Mouse (Mus musculus) liver, adult 2 months (tissue): Measurements from ENCODE around the gene Prkce.

Source experiments
- CTCF ChIP-seq: fragments of 200-500 bp; IDR thresholded peaks from 2 replicates; pipeline ENCODE4 v1.5.1; 2011; ENCODE audit warnings: low read depth, low read length, control low read depth
- POLR2A ChIP-seq: fragments of 200-500 bp; IDR thresholded peaks from 2 replicates; pipeline ENCODE4 v1.6.1; 2011; ENCODE audit warnings: low read length, control low read depth; ENCODE audit not compliant: insufficient read depth; ENCODE audit errors: extremely low read depth

GRCm38 (mm10) chr17:86187777-86188176 lies 20.2 kb downstream of the Prkce start:
- TF ChIP-seq POLR2A (no peak), CTCF (no peak)
